Mouse (Mus musculus) spleen, adult 2 months (tissue): ENCODE measurements around the gene Baz1b.

Experiments
- CTCF ChIP-seq: fragments of 200-500 bp; IDR thresholded peaks from 2 replicates; pipeline ENCODE4 v1.5.1; 2011; ENCODE audit warnings: mild to moderate bottlenecking, inconsistent platforms; ENCODE audit not compliant: insufficient read depth, insufficient read length, insufficient replicate concordance; ENCODE audit errors: extremely low read depth
- POLR2A ChIP-seq: fragments of 200-500 bp; IDR thresholded peaks from 2 replicates; pipeline ENCODE4 v1.6.1; 2011; ENCODE audit warnings: low read depth, low read length, inconsistent platforms

DNA sequence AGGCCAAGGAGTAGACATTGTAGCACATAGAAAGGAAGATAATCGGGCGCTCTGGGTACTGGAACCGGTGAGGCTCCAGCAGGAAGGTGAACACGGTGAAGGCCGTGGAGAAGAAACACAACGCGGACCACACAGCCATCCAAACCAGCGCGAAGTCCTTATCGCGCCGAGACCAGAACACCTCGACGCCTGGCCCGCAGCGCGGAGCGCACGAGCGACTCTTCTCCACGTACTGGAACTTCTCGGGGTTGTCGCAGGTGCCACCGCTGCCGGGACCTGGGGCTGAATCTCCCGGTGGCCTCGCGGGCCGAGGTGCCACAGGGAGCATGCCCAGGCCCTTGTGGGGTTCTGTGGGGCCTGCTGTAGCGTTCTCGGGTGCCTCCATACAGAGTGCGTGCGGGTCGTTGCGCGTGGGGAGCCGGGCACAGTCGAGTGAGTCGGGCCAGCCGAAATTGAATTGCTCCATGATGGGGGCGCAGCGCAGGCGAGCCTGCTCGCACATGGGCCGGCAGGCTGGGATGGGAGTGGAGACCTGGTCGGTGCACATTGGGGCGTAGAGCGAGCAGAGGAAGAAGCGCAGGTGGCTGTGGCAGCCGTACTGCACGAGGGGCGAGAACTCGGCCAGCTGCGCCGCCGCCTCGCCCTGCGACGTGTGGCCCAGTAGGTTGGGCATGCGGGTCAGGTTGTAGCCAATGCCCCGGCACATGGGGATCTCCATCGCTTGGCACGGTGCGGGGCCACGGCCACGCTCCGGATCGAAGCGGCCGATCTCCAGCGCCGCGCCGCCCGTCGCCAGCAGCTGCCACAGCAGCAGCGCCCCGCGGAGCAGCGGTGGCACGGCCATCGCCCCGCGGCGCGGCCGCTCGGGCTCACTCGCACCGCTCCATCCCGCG lies 63.4 kb downstream of the Baz1b start:
- TF ChIP-seq CTCF (no peak), POLR2A (no peak)
